Mouse (Mus musculus): Measurements from ENCODE around the gene Camk2n2. TPM values are rescaled to one million over a fixed set of nuclear protein-coding genes. Genes with fewer than 3 reads are reported as not detected.

Camk2n2 gene
- polyA plus RNA-seq (2017; shearing (Covaris generic)): not detected

GRCm38 (mm10) chr16:20621191-20621990 is at the start of gene Camk2n2:
Gene Camk2n2, minus strand, starts transcription at chr16:20621287.

GRCm38 (mm10) chr16:20668013-20668412 is 46.9 kb upstream of the Camk2n2 start, which contains the start of gene Eif4g1:
Gene Eif4g1, plus strand, starts transcription at chr16:20668313.

GRCm38 (mm10) chr16:20651076-20651946 is 30.2 kb upstream of the Camk2n2 start, which contains the start of gene Psmd2:
Gene Psmd2, plus strand, starts transcription at chr16:20651652.

GRCm38 (mm10) chr16:20629731-20630634 is 8.9 kb upstream of the Camk2n2 start, which contains the start of gene Ece2:
Gene Ece2, plus strand, starts transcription at chr16:20629828.

GRCm38 (mm10) chr16:20611357-20612227 is 9.5 kb downstream of the Camk2n2 start, which contains the start of the genes Eef1akmt4, Gm49333 and Alg3:
Gene Eef1akmt4, plus strand, starts transcription at chr16:20611593.
Gene Gm49333, plus strand, starts transcription at chr16:20611610.
Gene Alg3, minus strand, starts transcription at chr16:20611735.

GRCm38 (mm10) chr16:20589366-20589938 is 31.6 kb downstream of the Camk2n2 start, which contains the start of gene Vwa5b2:
Gene Vwa5b2, plus strand, starts transcription at chr16:20589471.

Other genes starting within 250 kb of the Camk2n2 start
- gene Abcc5, start 194.9 kb downstream of the Camk2n2 start, polyA plus RNA-seq (2017; shearing (Covaris generic)): 49.0 TPM
- gene Eif2b5, start 122.5 kb downstream of the Camk2n2 start, polyA plus RNA-seq (2017; shearing (Covaris generic)): 21.3 TPM
- 5.8 TPM for gene Dvl3, start 104.3 kb downstream of the Camk2n2 start, polyA plus RNA-seq (2017; shearing (Covaris generic))
- 486 TPM for gene Ap2m1, start 85.8 kb downstream of the Camk2n2 start, polyA plus RNA-seq (2017; shearing (Covaris generic))
- gene Abcf3, start 72.7 kb downstream of the Camk2n2 start, polyA plus RNA-seq (2017; shearing (Covaris generic)): 122 TPM
- gene Vwa5b2, start 31.8 kb downstream of the Camk2n2 start, polyA plus RNA-seq (2017; shearing (Covaris generic)): 0.30 TPM
- 16.9 TPM for gene Eef1akmt4, start 9.7 kb downstream of the Camk2n2 start, polyA plus RNA-seq (2017; shearing (Covaris generic))
- not detected for gene Gm49333, start 9.7 kb downstream of the Camk2n2 start, polyA plus RNA-seq (2017; shearing (Covaris generic))
- gene Alg3, start 9.6 kb downstream of the Camk2n2 start, polyA plus RNA-seq (2017; shearing (Covaris generic)): 44.0 TPM
- not detected for gene Ece2, start 8.5 kb upstream of the Camk2n2 start, polyA plus RNA-seq (2017; shearing (Covaris generic))
- gene Psmd2, start 30.4 kb upstream of the Camk2n2 start, polyA plus RNA-seq (2017; shearing (Covaris generic)): 308 TPM
- gene Eif4g1, start 47.0 kb upstream of the Camk2n2 start, polyA plus RNA-seq (2017; shearing (Covaris generic)): 165 TPM
- gene Fam131a, start 72.0 kb upstream of the Camk2n2 start, polyA plus RNA-seq (2017; shearing (Covaris generic)): 1.2 TPM
- 64.9 TPM for gene Polr2h, start 96.4 kb upstream of the Camk2n2 start, polyA plus RNA-seq (2017; shearing (Covaris generic))
- gene Clcn2, start 96.5 kb upstream of the Camk2n2 start, polyA plus RNA-seq (2017; shearing (Covaris generic)): 0.88 TPM
- not detected for gene Chrd, start 111.8 kb upstream of the Camk2n2 start, polyA plus RNA-seq (2017; shearing (Covaris generic))
- not detected for gene Thpo, start 113.2 kb upstream of the Camk2n2 start, polyA plus RNA-seq (2017; shearing (Covaris generic))